Mouse (Mus musculus) C2C12 (cell line): ENCODE measurements around the gene Satl1.

ENCODE experiments used
- CEBPB ChIP-seq: IDR thresholded peaks from one replicate; pipeline ENCODE4 v1.6.1; 2011; ENCODE audit warnings: low read depth, mild to moderate bottlenecking, control low read depth, moderate library complexity
- CTCF ChIP-seq: IDR thresholded peaks from one replicate; pipeline ENCODE4 v1.5.1; 2011; ENCODE audit not compliant: control insufficient read depth, insufficient read depth, insufficient read length
- FOSL1 ChIP-seq: IDR thresholded peaks from one replicate; pipeline ENCODE4 v1.8.0; 2011; ENCODE audit warnings: mild to moderate bottlenecking, low read length; ENCODE audit not compliant: poor library complexity, insufficient read depth, severe bottlenecking
- MYOD1 ChIP-seq: IDR thresholded peaks from one replicate; pipeline ENCODE4 v1.6.1; 2011; ENCODE audit warnings: low read depth; ENCODE audit not compliant: control insufficient read depth, insufficient read length
- MYOG ChIP-seq: IDR thresholded peaks from one replicate; pipeline ENCODE4 v1.6.1; 2011; ENCODE audit not compliant: control insufficient read depth, insufficient read length; ENCODE audit errors: extremely low read depth
- USF1 ChIP-seq: IDR thresholded peaks from one replicate; pipeline ENCODE4 v1.6.1; 2011; ENCODE audit warnings: low read depth, mild to moderate bottlenecking, control low read depth, moderate library complexity

DNA sequence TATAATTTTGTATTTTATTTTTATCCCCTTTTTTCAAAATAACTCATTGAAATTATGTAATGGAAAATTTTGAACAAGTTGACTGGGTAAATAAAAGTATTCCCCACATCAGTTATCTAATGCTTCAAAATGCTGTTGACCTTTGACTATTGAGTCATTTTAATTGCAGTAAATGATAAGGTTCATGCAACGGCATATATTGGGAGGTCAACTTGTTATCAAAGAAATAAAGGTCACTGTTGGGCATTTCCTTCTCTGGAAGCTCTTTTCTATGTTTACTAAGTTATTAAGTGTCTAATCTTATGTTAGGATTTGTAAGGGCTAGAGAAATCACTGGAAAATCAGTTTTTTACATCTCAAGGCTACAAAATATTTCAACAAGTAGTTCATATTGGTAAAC, 31.0 kb upstream of the Satl1 start:
- no peak for TF ChIP-seq MYOD1
- TF ChIP-seq FOSL1 = no peak
- no peak for TF ChIP-seq CTCF
- TF ChIP-seq MYOG = no peak
- TF ChIP-seq USF1 = no peak
- no peak for TF ChIP-seq CEBPB
